Mouse (Mus musculus) midbrain, postnatal 0 days (tissue): ENCODE data around the gene Ssr1. TPM values are rescaled to one million over a fixed set of nuclear protein-coding genes. Genes with fewer than 3 reads are reported as not detected.

Experiments
- ATAC-seq: fragments of 200-750 bp; cut with Nextera tagmentation; 2 replicates; pipeline ENCODE4 v1.8.0; 2017; ENCODE audit warnings: moderate number of reproducible peaks, mild to moderate bottlenecking, moderate TSS enrichment, moderate library complexity; ENCODE audit not compliant: low FRiP score
- DNase-seq: peaks from one replicate; pipeline ENCODE4 v3.0.0-alpha.2; 2015; ENCODE audit warnings: low spot score
- H3K27ac ChIP-seq: fragments of 300-500 bp; sonication (generic); 2 replicates; pipeline ENCODE4 v1.5.1; 2014; ENCODE audit warnings: low read depth, mild to moderate bottlenecking, low read length, mixed read lengths
- H3K27me3 ChIP-seq: fragments of 300-500 bp; sonication (generic); 2 replicates; pipeline ENCODE4 v1.6.1; 2014; ENCODE audit warnings: low read length, control low read depth, mixed read lengths; ENCODE audit not compliant: insufficient read depth
- H3K36me3 ChIP-seq: fragments of 300-500 bp; sonication (generic); 2 replicates; pipeline ENCODE4 v1.6.1; 2014; ENCODE audit warnings: low read length, control low read depth, mixed read lengths; ENCODE audit not compliant: insufficient read depth
- H3K4me1 ChIP-seq: fragments of 300-500 bp; sonication (generic); 2 replicates; pipeline ENCODE4 v1.6.1; 2014; ENCODE audit warnings: mild to moderate bottlenecking, control low read depth, antibody characterized with exemption, low read length, mixed read lengths; ENCODE audit not compliant: insufficient read depth
- H3K4me2 ChIP-seq: fragments of 300-500 bp; sonication (generic); 2 replicates; pipeline ENCODE4 v1.6.1; 2014; ENCODE audit warnings: low read depth, mild to moderate bottlenecking, low read length, mixed read lengths; ENCODE audit not compliant: poor library complexity, severe bottlenecking
- H3K4me3 ChIP-seq: fragments of 300-500 bp; sonication (generic); 2 replicates; pipeline ENCODE4 v1.5.1; 2014; ENCODE audit warnings: low read depth, mild to moderate bottlenecking, low read length, moderate library complexity
- H3K9ac ChIP-seq: fragments of 300-500 bp; sonication (generic); replicated peaks from 2 replicates; pipeline ENCODE4 v1.6.1; 2014; ENCODE audit warnings: mild to moderate bottlenecking, low read length, moderate library complexity, mixed read lengths; ENCODE audit not compliant: poor library complexity, severe bottlenecking
- H3K9me3 ChIP-seq: fragments of 300-500 bp; sonication (generic); 2 replicates; pipeline ENCODE4 v1.6.1; 2016; ENCODE audit warnings: low read length, control low read depth
- CTCF ChIP-seq: IDR thresholded peaks from 2 replicates; pipeline ENCODE4 v1.5.1; 2016; ENCODE audit warnings: antibody characterized with exemption, mild to moderate bottlenecking
- WGBS: fragments of 180-500 bp; shearing (Covaris S2); extraction: QIAGEN DNeasy Blood & Tissue Kit; methylation state at CpG from one replicate; pipeline ENCODE4 v1.1.7; 2014; 5-methylcytosine and 5-hydroxymethylcytosine counted together
- polyA plus RNA-seq: library from polyadenylated mRNA; unstranded; fragments of >200 nt; fragmentation: Nextera tagmentation; extraction: Ambion mirVana; gene quantifications from 2 replicates; pipeline ENCODE4 v1.2.1, GENCODE M21; 2015
- total RNA-seq: library from RNA; depleted of rRNA; stranded (reverse); fragments of >200 nt; gene quantifications from 2 replicates; pipeline ENCODE4 v1.2.3, GENCODE M21; 2014

Ssr1 gene
- total and polyA plus RNA-seq, 2 experiments from 2014 or later, result 32.5 to 71.0 TPM

DNA sequence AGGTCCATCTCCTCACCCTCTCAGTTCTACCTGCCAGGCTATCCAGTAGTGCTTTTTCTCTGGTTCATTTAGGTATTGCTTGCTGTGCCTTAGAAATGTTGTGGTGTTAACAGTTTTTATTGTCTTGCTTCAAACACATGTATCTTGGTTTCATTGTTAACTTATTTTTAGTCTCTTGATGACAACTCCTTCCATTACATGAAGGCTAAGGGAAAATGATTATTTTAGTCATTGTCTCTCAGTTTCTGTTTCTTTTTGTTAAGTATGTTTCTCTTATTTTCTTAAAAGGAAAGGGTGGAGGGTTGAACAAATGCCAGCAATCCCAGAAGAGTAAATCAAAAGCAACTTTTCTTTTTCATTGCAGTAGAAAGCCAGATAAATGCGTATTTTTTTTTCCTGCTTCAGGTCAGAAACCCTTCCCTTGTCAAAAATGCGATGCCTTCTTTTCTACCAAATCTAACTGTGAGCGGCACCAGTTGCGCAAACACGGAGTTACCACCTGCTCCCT, 52.8 kb downstream of the Ssr1 start:
- Histone ChIP-seq H3K4me2 (no peak overlapping the region), H3K27me3 (no peaks in the 10 kb centered on the region), H3K9me3 (no peaks in the 10 kb centered on the region), H3K27ac (no peak overlapping the region), H3K4me3 (no peak overlapping the region), H3K4me1 (no peaks in the 10 kb centered on the region), H3K9ac (no peak overlapping the region), H3K36me3 (no peaks in the 10 kb centered on the region)
- no peak for TF ChIP-seq CTCF
- no peak for DNase-seq
- ATAC-seq, result no peak
- 66% methylated on average over 5 of the region's 5 CpGs for WGBS

DNA sequence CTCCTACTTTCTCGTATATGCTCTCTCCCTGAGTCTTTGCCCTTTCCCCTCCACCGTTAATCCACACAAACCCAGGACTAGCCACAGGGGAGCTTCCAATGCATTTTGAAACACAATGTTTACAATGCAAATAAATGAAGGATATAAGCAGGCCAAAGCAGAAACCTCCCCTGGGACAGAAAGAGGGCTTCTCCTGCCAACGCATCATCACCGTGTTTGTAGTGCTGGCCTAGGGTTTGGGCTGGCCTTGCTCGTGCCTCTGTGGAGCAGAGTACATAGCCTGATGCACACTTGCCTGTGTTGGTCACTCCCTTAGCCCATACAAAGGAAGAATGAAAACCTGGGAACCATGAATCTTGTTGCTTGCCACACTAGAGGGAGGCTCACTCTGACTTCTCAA, 53.4 kb downstream of the Ssr1 start:
- Histone ChIP-seq H3K9ac (no peak overlapping the region), H3K4me1 (no peaks in the 10 kb centered on the region), H3K4me3 (no peak overlapping the region), H3K27ac (no peak overlapping the region), H3K4me2 (no peak overlapping the region), H3K9me3 (no peaks in the 10 kb centered on the region), H3K27me3 (no peaks in the 10 kb centered on the region), H3K36me3 (no peaks in the 10 kb centered on the region)
- DNase-seq (no peak), ATAC-seq (no peak)
- TF ChIP-seq CTCF, result no peak
- WGBS, result 55% methylated on average over 5 of the region's 5 CpGs

DNA sequence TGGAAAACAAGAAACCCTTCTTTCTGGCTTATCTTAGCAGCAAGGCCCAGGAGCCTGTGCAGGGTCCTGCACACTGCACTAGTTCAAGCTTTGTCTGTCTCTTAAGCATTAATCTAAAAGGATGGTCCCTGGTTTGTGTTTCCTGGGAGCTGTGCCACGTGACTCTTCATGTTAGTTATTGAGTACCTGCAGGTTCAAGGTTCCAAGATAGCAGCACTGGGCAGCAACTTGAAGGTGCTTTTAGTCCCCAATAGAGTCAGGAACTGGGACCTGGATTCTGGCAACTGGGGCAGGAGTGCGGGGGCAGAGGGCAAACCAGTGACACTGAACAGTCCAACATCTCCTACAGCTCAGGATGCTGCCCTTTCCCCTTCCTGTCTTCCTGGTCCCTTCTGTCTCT, 53.9 kb downstream of the Ssr1 start:
- no peaks in the 10 kb centered on the region for H3K9me3 ChIP-seq
- no peak for ATAC-seq
- WGBS, result 94% methylated on average over 2 of the region's 2 CpGs

DNA sequence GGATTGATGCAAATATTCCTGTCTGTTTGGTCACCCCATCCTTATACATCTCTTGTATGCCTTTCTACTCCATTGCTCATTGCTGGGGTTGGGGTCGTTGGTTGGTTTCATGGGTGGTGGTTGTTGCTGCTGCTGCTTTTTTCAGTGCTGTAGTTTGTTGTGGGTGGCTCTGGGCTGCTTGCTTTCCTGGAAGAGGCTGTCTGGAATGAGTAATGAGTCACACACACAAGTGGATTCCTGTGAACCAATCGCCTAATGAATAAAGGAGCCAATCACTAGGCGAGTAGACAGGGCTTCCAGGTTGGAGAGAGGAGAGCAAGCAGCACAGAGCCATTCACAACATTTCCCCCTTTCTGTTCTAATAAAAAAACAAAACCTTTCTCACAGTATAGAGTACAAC, 57.7 kb downstream of the Ssr1 start:
- no peaks in the 10 kb centered on the region for H3K27me3 ChIP-seq
- no peaks in the 10 kb centered on the region for H3K36me3 ChIP-seq
- ATAC-seq (no peak), DNase-seq (no peak)
- H3K9me3 ChIP-seq, result no peaks in the 10 kb centered on the region
- no peaks in the 10 kb centered on the region for H3K4me1 ChIP-seq
- H3K4me2 ChIP-seq, result no peak overlapping the region
- no peak overlapping the region for H3K27ac ChIP-seq
- H3K9ac ChIP-seq, result no peak overlapping the region
- TF ChIP-seq CTCF, result no peak
- no peak overlapping the region for H3K4me3 ChIP-seq
- 82% methylated on average over 3 of the region's 3 CpGs for WGBS

More for the DNA sequence above, 53.9 kb downstream of the Ssr1 start:
- no peak overlapping the region for H3K27ac ChIP-seq
- no peaks in the 10 kb centered on the region for H3K27me3 ChIP-seq
- H3K36me3 ChIP-seq, result no peaks in the 10 kb centered on the region
- no peaks in the 10 kb centered on the region for H3K4me1 ChIP-seq
- DNase-seq, result no peak
- TF ChIP-seq CTCF, result no peak
- no peak overlapping the region for H3K4me3 ChIP-seq
- H3K9ac ChIP-seq, result no peak overlapping the region
- no peak overlapping the region for H3K4me2 ChIP-seq

DNA sequence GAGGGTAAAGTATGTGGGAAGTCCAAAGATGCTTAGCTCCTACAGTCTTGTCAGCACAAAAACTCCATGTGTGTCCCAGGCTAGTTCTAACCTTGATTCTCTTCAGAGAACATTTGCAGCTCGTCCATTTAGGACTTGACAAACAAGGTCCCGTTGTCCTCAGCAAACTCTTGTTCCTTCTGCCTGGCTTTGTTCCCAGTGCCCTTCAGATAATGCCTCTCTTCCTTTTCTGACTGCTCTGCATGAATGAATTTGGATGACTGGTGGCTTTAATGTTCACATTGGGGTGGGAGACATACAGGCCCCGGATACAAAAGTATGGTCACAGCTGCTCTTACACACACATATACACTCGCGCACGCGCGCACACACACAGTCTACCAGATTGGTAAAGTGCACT, 59.1 kb downstream of the Ssr1 start:
- no peaks in the 10 kb centered on the region for H3K27me3 ChIP-seq
- H3K9me3 ChIP-seq, result no peaks in the 10 kb centered on the region
- H3K4me3 ChIP-seq, result no peak overlapping the region
- 72% methylated on average over 8 of the region's 8 CpGs for WGBS
- no peak overlapping the region for H3K4me2 ChIP-seq
- no peak overlapping the region for H3K27ac ChIP-seq
- peak; percentile 49 for DNase-seq
- H3K4me1 ChIP-seq, result no peaks in the 10 kb centered on the region
- no peak; the same call in 1 of the 2 replicates for ATAC-seq
- H3K9ac ChIP-seq, result no peak overlapping the region
- TF ChIP-seq CTCF, result no peak
- 0 out of 2 replicates have a peak, but pooled peaks cover 2% of the 10 kb centered on the region for H3K36me3 ChIP-seq

DNA sequence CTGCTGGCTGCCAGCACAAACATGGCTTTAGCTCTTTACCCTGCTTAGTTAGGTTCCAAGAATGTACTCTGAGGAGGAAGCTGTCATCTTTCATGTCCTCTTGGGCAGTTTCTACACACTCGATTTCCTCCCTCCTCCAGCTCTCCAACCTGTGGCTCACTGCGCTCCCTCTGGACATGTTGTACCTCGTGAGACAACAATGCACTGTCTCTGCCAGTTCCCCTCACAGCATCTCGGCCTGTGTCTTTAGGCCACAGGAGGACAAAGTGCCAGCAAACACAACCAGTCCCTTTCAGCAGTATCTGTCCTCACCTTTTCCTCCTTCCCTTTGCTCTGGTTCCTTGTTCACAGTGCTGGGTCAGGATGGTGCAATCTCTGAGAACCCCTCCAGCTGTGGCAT, 59.9 kb downstream of the Ssr1 start:
- ATAC-seq (no peak), DNase-seq (no peak)
- Histone ChIP-seq H3K27ac (no peak overlapping the region), H3K4me1 (no peaks in the 10 kb centered on the region), H3K27me3 (no peaks in the 10 kb centered on the region), H3K9me3 (no peaks in the 10 kb centered on the region), H3K4me2 (no peak overlapping the region), H3K36me3 (0 out of 2 replicates have a peak, but pooled peaks cover 2% of the 10 kb centered on the region), H3K9ac (no peak overlapping the region), H3K4me3 (no peak overlapping the region)
- 85% methylated on average over 4 of the region's 4 CpGs for WGBS
- TF ChIP-seq CTCF, result no peak
